Mouse (Mus musculus) cerebellum, adult 8-10 months (tissue): ENCODE measurements at regions not wholly inside any gene's neighbourhood (a gene's known extent, or its start where the extent isn't known, plus 50 kb on each side); places are given as distances from the start of the nearest gene placed in this dataset.

Source experiments
- DNase-seq: peaks from one replicate; pipeline ENCODE4 v3.0.0; 2022

- no peak for DNase-seq
Observed at GRCm38 (mm10) chr16:76232680-76233079, 140.9 kb downstream of the Nrip1 start.

DNA sequence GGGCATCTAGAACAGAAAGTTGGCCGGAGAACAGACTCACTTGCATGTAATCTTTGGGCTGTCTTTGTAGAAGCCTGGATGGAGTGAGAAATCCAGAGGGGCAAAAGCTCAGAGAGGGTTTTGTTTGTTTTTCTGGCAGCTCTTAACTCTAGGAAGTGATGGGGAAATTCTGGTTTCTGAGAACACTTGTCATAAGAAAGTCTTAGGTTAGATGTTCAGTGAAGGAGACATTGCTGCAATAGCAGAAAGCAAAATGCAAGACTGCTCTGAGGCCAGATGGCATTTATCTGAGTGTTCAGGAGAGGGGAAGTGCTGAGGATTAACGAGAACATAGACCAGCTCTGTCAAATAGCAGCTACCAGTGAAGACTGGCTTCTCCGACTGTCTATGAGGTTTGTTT, 141.5 kb downstream of the Nrip1 start:
- no peak for DNase-seq

DNA sequence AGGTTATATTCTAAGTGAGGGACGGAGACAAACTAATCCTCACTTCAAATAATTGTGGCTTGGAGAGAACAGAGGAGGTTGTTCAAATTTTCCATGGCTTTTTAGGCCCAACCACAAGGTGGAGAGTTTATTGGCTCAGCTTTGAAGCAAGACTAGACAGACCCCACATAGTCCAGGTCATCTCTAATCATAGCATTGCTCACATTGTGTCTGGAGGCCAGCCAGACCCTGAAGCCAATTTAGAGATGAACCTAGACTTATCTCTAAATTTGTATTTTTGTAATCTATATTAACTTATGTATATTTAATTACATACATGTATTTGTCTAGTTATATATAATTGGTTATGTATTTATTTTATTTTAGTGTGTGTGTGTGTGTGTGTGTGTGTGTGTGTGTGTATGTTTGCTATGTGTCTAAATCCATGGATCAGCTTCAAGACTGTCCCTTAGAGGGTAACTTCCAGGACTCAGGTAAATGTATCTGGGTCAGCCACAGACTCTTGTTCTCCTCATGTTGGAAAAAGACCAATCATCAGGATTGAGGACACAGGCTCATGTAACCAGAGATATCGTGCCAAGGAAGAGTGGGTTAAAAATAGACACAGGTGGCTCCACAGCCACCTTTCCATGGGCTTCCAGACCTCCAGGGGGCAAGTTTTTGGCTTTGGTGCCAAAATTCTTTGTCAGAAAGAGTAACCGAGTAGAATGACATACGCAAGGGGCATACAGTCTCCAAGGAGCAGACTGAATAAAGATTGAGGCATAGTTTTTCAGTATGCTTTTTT, 142.9 kb downstream of the Nrip1 start:
- peak; percentile 63 for DNase-seq

DNA sequence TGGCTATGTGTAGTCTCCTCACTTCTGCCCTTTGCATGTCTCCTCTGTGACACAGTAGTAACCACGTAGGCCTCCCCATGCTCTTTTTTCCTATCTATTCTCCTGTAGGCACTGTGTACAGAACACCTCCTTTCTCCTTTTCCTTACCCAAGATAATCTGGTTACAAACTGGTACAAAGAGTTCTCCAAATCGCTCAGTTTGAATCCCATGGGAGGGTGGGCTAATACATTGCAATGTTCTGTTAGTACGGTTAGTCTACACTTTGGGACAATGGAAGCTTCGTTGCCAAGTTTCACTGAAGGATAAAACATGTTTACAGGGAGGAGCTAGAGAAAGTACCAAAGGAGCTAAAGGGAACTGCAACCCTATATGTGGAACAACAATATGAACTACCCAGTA, 145.2 kb downstream of the Nrip1 start:
- no peak for DNase-seq

DNA sequence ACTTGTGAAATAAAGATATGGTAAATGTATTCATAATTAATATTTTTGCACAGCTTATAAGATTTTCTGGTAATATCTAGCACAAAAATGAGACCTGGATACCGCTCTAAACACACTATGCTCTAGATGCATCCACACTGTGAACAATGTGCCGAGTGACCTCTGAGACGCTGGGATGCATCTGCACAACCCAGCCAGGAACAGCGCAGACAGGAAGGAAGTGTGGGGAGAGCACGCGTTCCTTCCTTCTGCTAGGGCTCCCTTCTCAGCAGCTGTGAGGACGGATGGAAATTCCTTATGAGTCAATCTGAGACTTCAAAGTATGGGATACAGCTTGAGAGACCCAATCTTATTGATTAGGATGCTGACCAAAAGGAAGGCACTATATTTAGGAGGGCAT, 147.2 kb downstream of the Nrip1 start:
- no peak for DNase-seq

GRCm38 (mm10) chr16:76225587-76226226, 147.9 kb downstream of the Nrip1 start:
- no peak for DNase-seq

- DNase-seq: no peak
Observed at GRCm38 (mm10) chr16:76224901-76225586, 148.6 kb downstream of the Nrip1 start.

DNA sequence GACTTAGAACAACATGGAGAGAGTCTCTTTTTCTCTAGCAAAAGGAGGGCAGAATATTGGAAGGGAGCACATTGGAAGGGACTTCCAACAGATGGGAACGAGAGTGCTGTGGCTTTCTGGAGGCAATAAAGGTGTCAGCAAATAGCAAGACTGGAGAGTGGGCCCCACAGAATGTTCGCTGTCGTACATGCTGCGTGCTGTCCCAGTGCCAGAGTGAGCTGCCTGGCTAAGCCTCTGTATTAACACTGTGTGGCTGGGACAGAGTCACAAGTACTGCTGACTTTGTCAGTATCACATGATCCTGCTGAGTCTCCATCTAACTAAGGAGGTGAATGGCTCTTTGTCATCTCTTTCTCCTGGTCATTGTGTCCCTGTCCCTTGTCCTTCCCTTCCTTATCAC, 149.9 kb downstream of the Nrip1 start:
- no peak for DNase-seq

- no peak for DNase-seq
Observed at GRCm38 (mm10) chr16:76222960-76223359, 150.7 kb downstream of the Nrip1 start.

DNA sequence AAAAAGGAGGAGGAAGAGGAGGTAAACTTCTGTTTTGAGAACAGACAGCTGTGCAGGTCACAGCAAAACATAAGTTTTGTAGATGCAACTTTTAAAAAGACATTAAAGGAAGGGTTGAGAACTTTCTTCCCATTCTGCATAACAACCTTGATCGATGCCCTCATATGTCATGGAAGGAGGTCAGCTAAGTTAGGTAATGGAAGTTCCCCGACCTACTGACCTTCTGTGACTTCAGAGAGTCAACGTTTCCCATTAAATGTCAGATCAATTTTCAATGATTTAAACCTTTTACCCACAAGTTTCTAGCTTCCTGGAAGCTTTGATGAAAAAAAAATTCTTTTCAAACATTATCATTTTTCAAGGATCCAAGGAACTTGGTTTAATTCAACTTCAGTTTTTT, 153.2 kb downstream of the Nrip1 start:
- DNase-seq: no peak

DNA sequence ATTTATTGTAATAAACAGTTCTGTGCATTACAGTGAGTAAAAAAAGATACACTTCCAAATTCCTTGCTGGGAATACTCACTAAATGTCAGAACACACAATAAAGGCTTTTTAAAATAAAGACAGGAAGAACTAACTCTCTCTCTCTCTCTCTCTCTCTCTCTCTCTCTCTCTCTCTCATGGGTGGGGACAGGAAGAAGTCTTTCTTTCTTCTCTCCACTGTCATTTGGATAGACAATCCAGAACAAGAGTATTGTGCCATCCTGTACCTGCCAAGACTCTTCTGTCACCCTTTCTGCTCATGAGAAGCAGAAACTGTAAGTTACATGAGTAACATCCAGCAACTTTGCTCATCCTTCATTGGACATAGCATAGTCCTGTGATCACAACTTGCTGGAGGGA, 154.4 kb downstream of the Nrip1 start:
- no peak for DNase-seq

GRCm38 (mm10) chr16:76218310-76219170, 155.1 kb downstream of the Nrip1 start:
- no peak for DNase-seq

GRCm38 (mm10) chr16:76216184-76216583, 157.4 kb downstream of the Nrip1 start:
- DNase-seq: no peak

- DNase-seq: no peak
Observed at GRCm38 (mm10) chr16:76215558-76215957, 158.1 kb downstream of the Nrip1 start.

- DNase-seq: peak; percentile 52
Observed at GRCm38 (mm10) chr16:76201773-76202571, 171.7 kb downstream of the Nrip1 start.

DNA sequence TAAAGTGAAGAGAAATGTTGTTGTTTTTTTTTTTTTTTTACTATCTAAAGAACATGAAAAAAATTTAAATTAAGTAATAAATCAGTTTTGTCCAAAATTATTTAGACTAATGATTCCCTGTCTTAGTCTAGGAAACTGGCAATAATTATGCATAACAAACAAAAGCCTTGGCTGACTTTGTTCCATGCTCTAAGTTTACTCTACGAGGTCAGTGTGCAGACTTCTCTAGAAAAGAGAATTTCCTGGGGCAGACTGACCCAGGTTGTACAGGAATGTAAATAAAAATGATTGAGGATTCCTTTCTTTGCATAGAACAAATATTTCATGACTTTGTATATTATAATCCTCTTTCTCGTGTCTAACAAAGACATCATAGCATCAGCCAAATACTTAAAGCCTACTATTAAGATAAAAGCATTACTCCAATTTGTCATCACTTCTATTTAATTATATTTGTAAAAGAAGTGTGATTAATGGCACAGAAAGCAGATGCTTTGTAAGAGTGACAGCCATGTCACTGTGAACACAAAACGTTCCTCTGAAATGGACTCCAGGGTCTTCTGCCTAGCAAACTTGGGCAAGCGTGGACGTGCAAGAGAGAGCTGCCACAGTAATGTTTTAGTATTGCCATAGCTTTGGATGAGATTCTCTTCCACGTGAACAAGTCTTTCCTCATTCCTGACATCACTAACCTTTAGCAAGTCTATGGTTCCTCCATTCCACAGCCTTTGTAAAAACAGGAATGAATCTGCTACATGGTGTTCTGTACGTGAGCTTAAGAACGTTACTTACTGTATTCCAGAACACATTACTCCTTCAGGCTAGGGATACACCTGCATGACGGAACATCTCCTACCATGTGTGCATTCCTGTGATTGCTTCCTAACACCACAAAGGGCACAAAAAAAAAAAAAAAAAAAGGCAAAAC, 172.6 kb downstream of the Nrip1 start:
- no peak for DNase-seq

GRCm38 (mm10) chr16:76200268-76200667, 173.4 kb downstream of the Nrip1 start:
- DNase-seq: no peak

- DNase-seq: no peak
Observed at GRCm38 (mm10) chr16:76199006-76199405, 174.6 kb downstream of the Nrip1 start.

DNA sequence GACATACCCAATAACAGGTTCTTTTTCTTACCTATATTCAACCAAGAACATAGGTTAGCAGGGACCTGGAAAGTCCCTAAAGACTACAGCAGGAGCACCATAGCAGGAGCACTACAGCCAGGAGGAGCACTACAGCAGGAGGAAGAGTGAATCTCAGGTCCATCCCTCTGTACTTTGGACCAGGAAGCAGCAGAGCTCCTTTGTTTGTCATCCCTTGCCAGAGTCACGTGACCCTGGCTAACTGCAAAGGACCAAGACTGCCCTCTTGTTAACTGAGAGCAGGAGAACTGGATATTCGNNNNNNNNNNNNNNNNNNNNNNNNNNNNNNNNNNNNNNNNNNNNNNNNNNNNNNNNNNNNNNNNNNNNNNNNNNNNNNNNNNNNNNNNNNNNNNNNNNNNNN, 172.2 kb upstream of the Samsn1 start:
- no peak for DNase-seq

DNA sequence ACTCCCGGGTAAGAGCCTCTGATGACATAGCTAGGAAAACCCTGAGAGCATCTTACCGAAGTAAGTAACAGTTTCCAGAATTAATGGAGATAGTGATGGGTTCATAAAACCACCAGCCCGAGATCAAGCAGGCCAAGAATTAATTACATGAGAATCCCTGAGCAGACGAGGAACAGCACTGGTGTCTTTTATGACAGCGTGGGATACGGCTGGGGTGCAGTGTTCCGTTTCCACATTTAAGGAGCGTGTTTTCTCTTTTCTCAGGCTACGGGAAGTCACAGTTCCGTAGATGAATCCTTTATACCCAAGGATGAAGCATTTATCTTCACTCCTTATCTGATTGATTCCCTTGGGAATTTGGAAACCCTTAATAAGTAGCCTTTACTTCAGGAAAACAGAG, 169.1 kb upstream of the Samsn1 start:
- DNase-seq: no peak

GRCm38 (mm10) chr16:76183556-76183955, 161.5 kb upstream of the Samsn1 start:
- DNase-seq: no peak
